Mouse (Mus musculus): ENCODE measurements around the gene Wdr6. TPM values are rescaled to one million over a fixed set of nuclear protein-coding genes. Genes with fewer than 3 reads are reported as not detected.
A peak's percentile ranks its signal among the peaks of the same experiment; 100 is the strongest.

Gene Wdr6
- polyA plus RNA-seq, 1 experiment: 97.4 TPM

GRCm38 (mm10) chr9:108579344-108579690, 778 bp upstream of the Wdr6 start:
- peak overlapping the region; percentile 72 for H3K4me3 ChIP-seq (replicated peaks; ENCODE audit: insufficient read depth, low read depth, low read length)
- H3K27me3 ChIP-seq (ENCODE audit: control insufficient read depth, insufficient read depth, low read length): no peaks in the 10 kb centered on the region
- no peak overlapping the region for H3K27ac ChIP-seq (ENCODE audit: insufficient read depth, low read length)
- DNase-seq: no peak
- peaks cover 7% of the 10 kb centered on the region for H3K4me1 ChIP-seq (ENCODE audit: control insufficient read depth, insufficient read depth, low read length)
- WGBS: 61% methylated on average over 5 of the region's 5 CpGs
- TF ChIP-seq CTCF (IDR thresholded peaks at IDR 0.05; ENCODE audit: borderline replicate concordance, insufficient read depth, low read depth, low read length) (no peak), POLR2A (IDR thresholded peaks at IDR 0.05; ENCODE audit: borderline replicate concordance, insufficient read depth, low read length) (no peak)

GRCm38 (mm10) chr9:108577934-108578544, 500 bp downstream of the Wdr6 start:
- peaks cover 7% of the 10 kb centered on the region for H3K4me1 ChIP-seq (ENCODE audit: control insufficient read depth, insufficient read depth, low read length)
- DNase-seq: peak; percentile 46 to 52

GRCm38 (mm10) chr9:108577025-108577424, 1.5 kb downstream of the Wdr6 start:
- Histone ChIP-seq H3K27me3 (ENCODE audit: control insufficient read depth, insufficient read depth, low read length) (no peaks in the 10 kb centered on the region), H3K4me1 (ENCODE audit: control insufficient read depth, insufficient read depth, low read length) (peaks cover 7% of the 10 kb centered on the region), H3K4me3 (replicated peaks; ENCODE audit: insufficient read depth, low read depth, low read length) (no peak overlapping the region), H3K27ac (ENCODE audit: insufficient read depth, low read length) (no peak overlapping the region)
- no peak for DNase-seq
- WGBS: 43% methylated on average over 6 of the region's 6 CpGs
- TF ChIP-seq POLR2A (IDR thresholded peaks at IDR 0.05; ENCODE audit: borderline replicate concordance, insufficient read depth, low read length): no peak
- TF ChIP-seq CTCF (IDR thresholded peaks at IDR 0.05; ENCODE audit: borderline replicate concordance, insufficient read depth, low read depth, low read length): no peak

More at GRCm38 (mm10) chr9:108577934-108578544, 500 bp downstream of the Wdr6 start:
- TF ChIP-seq POLR2A (IDR thresholded peaks at IDR 0.05; ENCODE audit: borderline replicate concordance, insufficient read depth, low read length) (no peak), CTCF (IDR thresholded peaks at IDR 0.05; ENCODE audit: borderline replicate concordance, insufficient read depth, low read depth, low read length) (no peak)
- WGBS: under 1% methylated on average over 24 of the region's 24 CpGs
- H3K4me3 ChIP-seq (replicated peaks; ENCODE audit: insufficient read depth, low read depth, low read length): peak overlapping the region; percentile 72
- no peaks in the 10 kb centered on the region for H3K27me3 ChIP-seq (ENCODE audit: control insufficient read depth, insufficient read depth, low read length)
- no peak overlapping the region for H3K27ac ChIP-seq (ENCODE audit: insufficient read depth, low read length)

GRCm38 (mm10) chr9:108575321-108576297, 2.9 kb downstream of the Wdr6 start:
- 75% methylated on average over 37 of the region's 37 CpGs for WGBS

GRCm38 (mm10) chr9:108574921-108575320, 3.6 kb downstream of the Wdr6 start:
- TF ChIP-seq POLR2A (IDR thresholded peaks at IDR 0.05; ENCODE audit: borderline replicate concordance, insufficient read depth, low read length) (no peak), CTCF (IDR thresholded peaks at IDR 0.05; ENCODE audit: borderline replicate concordance, insufficient read depth, low read depth, low read length) (no peak)
- no peak overlapping the region for H3K4me3 ChIP-seq (replicated peaks; ENCODE audit: insufficient read depth, low read depth, low read length)
- 81% methylated on average over 12 of the region's 12 CpGs for WGBS
- peaks cover 7% of the 10 kb centered on the region for H3K4me1 ChIP-seq (ENCODE audit: control insufficient read depth, insufficient read depth, low read length)
- no peaks in the 10 kb centered on the region for H3K27me3 ChIP-seq (ENCODE audit: control insufficient read depth, insufficient read depth, low read length)
- no peak overlapping the region for H3K27ac ChIP-seq (ENCODE audit: insufficient read depth, low read length)
- no peak for DNase-seq

More at GRCm38 (mm10) chr9:108575321-108576297, 2.9 kb downstream of the Wdr6 start:
- Histone ChIP-seq H3K4me1 (ENCODE audit: control insufficient read depth, insufficient read depth, low read length) (peaks cover 7% of the 10 kb centered on the region), H3K4me3 (replicated peaks; ENCODE audit: insufficient read depth, low read depth, low read length) (no peak overlapping the region), H3K27me3 (ENCODE audit: control insufficient read depth, insufficient read depth, low read length) (no peaks in the 10 kb centered on the region), H3K27ac (ENCODE audit: insufficient read depth, low read length) (no peak overlapping the region)
- no peak for TF ChIP-seq CTCF (IDR thresholded peaks at IDR 0.05; ENCODE audit: borderline replicate concordance, insufficient read depth, low read depth, low read length)
- no peak for TF ChIP-seq POLR2A (IDR thresholded peaks at IDR 0.05; ENCODE audit: borderline replicate concordance, insufficient read depth, low read length)
- no peak for DNase-seq

GRCm38 (mm10) chr9:108573774-108574690, 4.5 kb downstream of the Wdr6 start:
- TF ChIP-seq CTCF (IDR thresholded peaks at IDR 0.05; ENCODE audit: borderline replicate concordance, insufficient read depth, low read depth, low read length) (peak; percentile 50), POLR2A (IDR thresholded peaks at IDR 0.05; ENCODE audit: borderline replicate concordance, insufficient read depth, low read length) (no peak)
- H3K27ac ChIP-seq (ENCODE audit: insufficient read depth, low read length): no peak overlapping the region
- peaks cover 5% of the 10 kb centered on the region for H3K4me1 ChIP-seq (ENCODE audit: control insufficient read depth, insufficient read depth, low read length)
- 49% methylated on average over 26 of the region's 26 CpGs for WGBS
- H3K27me3 ChIP-seq (ENCODE audit: control insufficient read depth, insufficient read depth, low read length): no peaks in the 10 kb centered on the region
- DNase-seq: peak; percentile 56 to 57
- no peak overlapping the region for H3K4me3 ChIP-seq (replicated peaks; ENCODE audit: insufficient read depth, low read depth, low read length)

GRCm38 (mm10) chr9:108572321-108572720, 6.2 kb downstream of the Wdr6 start:
- no peaks in the 10 kb centered on the region for H3K27me3 ChIP-seq (ENCODE audit: control insufficient read depth, insufficient read depth, low read length)
- H3K4me3 ChIP-seq (replicated peaks; ENCODE audit: insufficient read depth, low read depth, low read length): no peak overlapping the region
- TF ChIP-seq POLR2A (IDR thresholded peaks at IDR 0.05; ENCODE audit: borderline replicate concordance, insufficient read depth, low read length) (no peak), CTCF (IDR thresholded peaks at IDR 0.05; ENCODE audit: borderline replicate concordance, insufficient read depth, low read depth, low read length) (no peak)
- H3K4me1 ChIP-seq (ENCODE audit: control insufficient read depth, insufficient read depth, low read length): peaks cover 4% of the 10 kb centered on the region; the same call in 1 of the 2 replicates
- DNase-seq: no peak
- WGBS: 77% methylated on average over 10 of the region's 10 CpGs
- no peak overlapping the region for H3K27ac ChIP-seq (ENCODE audit: insufficient read depth, low read length)
